Mouse (Mus musculus) right cerebral cortex, adult 18-20 months (tissue): ENCODE measurements around the gene Bnc2.

Source experiments
- DNase-seq: peaks from one replicate; pipeline ENCODE4 v3.0.0; 2022; ENCODE audit warnings: mixed read lengths

Bnc2 gene

DNA sequence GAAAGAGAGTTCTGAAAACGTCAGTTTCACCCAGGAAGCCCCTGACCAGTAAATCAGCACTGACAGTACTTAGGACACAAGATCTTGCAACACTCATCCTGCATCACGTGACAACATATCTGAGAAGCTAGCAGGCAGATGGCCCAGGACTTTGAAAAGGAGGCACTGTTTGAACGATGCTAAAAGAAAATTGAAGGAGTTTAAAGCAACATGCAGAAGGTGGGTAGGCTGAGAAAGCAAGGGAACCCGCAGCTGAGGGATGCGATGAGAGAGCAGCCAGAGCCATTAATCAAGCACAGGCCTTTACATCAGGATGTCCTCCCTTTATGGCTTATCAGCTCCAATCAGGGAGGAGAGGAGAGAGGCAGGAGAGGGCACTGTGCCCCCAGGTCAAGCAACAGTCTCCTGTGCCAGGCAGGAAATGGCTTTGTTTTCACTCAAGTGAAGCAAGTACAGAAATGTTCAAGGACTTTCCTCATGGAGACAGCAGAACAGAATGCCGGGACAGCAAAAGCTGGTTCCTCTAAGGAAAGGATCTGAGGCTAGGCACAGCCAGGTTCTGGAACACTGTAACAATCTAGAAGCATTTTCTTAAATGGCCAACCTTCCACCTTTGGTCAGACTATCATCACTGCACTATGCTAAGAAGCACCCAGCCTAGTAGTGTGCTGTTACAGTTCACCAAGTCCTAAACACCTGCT lies 267.6 kb downstream of the Bnc2 start:
- no peak for DNase-seq

DNA sequence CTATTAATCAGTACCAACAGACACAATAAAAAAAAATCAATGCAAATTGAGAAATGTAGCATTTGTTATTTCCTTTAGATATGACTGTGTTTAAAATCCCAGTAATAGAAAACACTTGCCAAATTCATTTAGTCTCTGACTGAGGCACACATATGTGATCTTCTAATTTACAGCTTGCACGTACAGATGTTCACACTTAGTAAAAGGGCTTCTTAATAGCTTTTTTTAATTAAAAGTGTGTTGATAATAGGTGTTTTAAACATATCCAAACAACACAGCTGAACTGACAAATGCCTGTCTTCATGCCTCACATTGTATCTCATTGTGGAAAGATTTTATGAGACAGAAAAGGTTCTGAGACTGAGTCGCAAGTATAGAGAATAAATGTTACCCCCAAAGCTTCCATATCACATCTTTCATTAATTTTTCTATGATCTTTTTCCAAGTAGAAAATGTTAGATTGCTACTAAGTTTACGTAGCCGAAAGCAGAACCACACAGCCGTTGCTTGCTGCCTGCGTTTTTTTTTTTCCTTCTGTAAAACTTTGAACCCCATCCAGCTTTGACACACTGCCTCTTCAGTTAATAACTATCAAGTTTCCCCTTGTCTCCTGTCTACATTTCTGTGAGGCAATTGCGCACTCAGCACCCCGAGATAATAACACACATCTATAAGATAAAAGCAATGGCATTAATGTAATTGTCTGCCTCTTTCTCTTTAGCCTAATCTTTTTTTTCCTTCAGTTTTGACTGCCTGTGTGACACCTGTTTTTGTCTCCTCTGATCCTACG lies 271.5 kb downstream of the Bnc2 start:
- no peak for DNase-seq

DNA sequence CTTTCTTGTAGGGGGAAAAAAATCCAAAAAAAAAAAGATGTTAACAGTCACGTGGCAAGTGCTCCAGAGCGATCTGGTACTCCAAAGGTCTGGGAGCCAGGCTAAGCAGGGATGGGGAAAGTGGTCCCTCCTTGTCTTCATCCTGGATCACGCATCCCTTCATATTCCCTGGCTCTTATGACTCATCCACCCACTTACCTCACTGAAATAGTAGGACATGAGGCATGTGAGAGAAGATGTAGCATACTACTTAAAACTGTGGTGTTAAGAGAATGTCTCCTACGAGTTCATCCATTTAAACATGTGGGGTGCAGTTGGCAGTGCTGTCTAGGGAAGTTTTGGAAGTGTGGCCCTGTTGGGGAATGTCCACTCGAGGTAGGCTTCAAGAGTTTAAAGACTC lies 286.1 kb downstream of the Bnc2 start:
- peak; percentile 50 for DNase-seq

DNA sequence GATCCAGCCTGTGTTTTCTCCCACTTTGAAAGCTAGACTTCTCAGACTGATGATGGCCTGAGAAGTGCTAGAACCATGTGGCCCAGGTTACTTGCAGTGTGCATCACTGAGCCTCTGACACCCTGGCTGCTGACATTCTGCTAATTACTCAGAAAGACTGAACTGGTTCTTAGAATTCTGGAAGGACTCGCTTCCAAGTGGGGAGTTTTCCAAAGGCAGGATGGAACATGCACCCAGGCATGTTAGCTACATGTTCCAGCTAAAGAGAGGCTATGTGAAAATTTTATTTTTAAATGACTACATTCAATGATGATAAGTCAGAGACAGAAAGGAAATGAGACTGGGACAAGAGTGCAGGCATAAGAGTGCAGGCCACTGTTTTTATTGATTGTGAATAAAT lies 289.9 kb downstream of the Bnc2 start:
- no peak for DNase-seq

DNA sequence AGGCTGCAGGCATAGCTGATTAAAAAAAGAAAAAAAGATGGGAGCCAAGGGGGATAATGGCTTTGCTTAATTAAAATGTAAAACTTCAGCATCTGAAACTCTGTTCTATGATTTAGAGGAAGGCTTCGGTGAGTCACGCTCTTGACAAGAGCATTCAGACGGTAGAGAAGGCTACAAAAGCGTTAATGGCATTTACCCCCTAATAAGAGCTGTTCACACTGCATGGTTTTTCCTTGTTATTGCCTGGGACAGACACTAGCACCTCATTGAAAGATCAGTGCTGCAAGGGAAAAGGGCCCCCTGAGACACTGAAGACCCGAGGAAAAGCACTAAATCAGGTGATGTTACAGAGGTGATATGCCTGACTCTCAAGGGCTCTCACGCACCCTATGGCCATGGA lies 295.8 kb downstream of the Bnc2 start:
- DNase-seq, result no peak

DNA sequence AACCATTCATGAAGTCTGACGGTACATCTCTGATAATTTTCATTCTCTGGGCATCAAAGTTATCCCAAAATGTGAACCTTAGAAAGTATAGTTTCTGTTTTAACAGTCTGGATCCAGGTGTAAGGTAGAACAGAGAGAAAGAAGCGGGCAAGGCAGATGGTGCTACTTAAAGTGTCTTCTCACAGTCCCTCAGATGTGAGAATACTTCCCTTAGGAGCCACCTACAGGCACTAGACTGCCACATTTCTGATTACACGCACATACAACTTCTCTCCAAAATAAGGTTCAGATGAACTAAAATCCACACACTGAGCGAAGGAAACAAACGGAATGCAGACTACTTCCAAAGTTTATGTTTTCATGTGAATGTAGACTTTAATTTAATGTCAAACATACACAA lies 297.6 kb downstream of the Bnc2 start:
- peak; percentile 11 for DNase-seq

DNA sequence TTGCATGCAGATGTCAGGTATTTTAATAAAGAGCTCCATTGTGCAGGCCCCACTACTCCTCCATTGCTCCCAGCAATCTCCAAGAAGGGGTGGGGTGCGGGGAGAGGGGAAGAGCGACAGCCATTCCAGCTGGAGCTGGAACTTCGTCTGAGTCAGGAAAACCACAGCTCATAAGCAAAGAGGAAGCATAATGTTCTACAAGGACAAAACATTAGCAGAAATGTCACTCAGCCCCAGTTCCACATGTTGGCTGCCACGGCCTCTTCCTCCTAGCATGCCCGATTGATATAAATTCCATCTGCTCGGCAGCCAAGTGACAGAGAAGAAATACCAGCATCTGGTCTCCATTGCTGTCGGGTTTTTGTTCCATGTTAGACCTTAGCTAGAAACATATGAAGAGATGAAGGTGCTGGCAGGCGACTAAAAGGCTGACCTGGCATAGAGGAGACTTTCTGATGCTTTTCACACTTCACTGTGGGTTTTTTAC lies 312.7 kb downstream of the Bnc2 start:
- DNase-seq, result no peak

DNA sequence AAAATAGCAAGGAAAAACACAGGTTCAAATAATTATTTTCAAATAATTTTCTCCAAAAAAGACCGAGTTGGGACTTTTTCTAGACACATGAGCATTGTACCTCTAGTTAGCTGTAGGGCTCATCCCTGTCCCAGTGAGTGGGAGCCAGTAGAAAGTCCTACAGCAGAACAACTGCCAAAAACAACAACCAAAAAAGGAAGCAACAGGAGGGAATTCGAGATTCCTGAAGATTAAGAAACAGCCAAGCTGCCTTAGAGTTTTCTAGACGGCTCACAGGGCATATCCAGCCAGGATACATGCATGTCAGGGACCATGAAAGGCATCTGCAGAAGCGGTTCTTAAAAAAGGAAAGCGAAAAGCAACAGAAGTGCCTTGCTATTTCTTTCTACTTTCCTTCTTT lies 313.9 kb downstream of the Bnc2 start:
- no peak for DNase-seq

DNA sequence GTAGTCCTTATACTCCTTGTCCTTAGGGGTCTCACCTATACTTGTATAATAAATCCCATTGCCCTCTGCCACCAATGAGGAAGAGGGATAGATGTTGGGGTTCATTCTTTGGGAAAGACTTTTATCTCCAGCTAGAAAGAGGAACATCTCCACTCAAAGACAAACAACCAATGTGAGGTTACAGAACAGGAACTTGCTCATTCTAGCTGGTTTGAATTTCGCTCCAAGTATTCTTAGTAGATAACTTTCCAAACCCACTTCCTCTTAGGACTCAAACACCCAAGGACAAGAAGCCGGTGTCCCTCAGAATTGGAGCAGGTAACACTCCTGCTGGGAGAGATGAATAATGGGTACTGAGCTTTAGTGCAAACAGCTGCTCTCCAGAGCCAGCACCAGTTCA lies 315.1 kb downstream of the Bnc2 start:
- no peak for DNase-seq

DNA sequence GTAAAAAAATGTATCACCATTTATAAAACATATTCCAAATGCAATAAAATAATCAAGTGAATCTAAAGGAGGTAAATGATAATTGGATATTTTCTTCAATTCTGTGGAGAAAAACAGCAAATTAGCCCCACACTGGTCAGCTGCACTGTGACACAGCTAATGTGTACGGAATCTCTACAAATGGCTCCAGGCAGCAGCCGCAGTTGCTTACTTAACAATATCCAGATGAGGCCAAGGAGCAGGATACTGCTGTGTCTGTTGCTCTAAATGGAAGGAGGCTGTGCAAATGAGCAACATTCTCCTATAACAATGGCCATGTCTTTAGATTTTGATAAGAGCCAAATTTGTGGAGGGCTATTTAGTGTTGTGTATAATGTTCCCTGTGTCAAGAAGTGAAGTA lies 316.9 kb downstream of the Bnc2 start:
- DNase-seq, result no peak

DNA sequence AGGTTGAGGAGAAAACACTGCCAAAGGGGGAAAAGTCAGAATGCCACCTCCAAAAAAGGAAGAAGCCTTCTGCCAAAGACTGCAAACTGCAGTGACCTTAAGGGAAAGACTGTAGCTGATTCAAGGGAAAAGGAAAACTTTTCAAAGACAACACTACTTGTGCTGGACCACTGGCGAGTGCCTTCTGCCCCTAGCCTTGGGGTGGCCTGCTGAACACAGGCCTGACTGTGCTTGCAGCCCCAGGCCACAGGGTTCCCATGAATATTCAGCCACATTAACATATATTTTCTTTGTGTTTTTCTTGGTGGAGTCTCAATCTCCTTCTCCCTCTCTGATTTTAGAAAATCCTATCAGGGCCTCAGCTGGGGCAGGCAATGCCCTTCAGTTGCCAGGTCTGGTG lies 317.7 kb downstream of the Bnc2 start:
- DNase-seq, result no peak

DNA sequence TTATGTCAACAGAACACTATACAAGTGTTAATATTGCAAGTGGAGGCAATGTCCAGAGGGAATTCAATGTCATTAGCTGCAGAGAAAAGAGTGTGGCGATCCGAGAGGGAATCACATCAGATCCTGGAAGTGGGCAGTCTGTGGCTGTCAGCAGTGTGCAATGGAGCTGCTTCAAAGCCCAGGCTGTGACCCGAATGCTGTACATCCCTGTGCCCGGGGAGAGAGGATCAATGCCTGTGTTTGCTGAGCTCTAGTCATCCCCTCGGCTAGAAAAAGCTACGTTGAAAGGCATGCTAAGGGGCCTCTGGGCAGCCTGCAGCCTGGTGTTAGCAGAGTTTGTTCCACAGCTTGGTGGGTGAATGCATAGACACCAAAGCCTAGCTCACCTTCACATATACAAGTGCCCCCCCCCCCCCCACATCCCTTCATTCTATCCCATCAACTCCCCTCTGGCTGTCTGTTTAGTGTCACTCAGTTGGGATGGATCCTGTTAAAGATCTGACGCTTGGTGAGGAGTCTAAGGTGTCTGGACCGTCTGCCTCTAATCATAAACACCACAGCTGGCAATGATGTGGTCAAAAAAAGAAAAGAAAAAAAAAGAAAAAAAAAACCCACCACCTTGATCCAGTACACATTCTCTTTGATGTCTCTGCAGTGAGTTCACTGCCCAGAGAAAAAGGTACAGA lies 318.5 kb downstream of the Bnc2 start:
- no peak for DNase-seq

DNA sequence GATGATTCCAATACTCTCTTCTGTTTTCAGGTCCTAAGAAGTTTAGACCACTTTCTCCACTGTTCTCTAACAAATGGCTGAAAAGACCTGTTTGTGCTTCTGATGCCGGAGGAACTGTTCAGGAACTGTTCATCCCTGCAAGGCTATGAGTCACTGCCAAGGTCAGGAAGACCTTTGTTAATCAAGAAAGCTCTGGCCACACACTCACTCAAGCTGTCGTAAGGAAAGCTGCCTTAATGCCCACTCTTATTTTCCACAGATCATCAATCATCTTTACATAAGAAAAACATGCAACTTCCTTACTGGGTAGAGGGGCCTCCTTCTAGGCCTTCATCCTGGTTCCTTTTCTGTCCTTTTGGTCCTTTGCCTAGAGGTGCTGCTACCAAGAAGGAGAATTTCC lies 322.4 kb downstream of the Bnc2 start:
- no peak for DNase-seq

DNA sequence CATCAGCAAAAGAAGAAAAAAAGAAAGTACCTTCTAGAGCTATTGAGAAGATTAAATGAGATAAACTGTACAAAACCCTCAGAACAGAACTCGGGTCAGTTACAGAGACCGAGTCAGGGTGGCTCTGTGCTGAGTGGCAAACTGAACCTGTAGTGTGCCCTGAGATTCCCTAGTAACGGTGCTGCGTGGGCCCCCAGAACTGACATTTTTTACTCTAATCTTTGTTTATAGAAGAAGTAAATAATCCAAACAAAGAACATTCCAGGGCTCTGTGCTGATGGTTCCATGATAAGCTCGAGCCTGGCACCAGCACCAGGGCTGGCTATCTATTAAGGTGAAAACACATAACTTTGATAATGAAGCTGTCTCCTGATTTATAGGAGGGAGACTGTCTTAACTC lies 325.5 kb downstream of the Bnc2 start:
- DNase-seq, result no peak

DNA sequence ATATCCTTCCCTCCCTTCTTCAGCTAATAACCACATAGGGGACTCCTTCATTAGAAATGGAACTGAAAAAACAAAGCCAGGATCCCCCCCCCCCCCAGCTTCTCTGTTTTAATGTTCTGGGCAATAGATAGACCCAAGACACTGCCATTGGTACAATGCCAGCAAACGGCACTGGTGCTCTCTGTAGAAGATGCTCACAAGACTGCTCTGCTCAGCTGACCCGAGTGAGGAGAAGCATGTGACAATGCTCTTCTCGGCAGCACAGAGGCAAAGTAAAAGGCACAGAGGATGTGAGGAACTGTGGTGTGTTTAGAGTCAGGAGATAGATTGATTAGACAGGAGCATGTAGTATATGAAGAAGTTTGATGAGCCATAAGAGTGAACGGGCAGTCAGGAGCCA lies 335.9 kb downstream of the Bnc2 start:
- no peak for DNase-seq

DNA sequence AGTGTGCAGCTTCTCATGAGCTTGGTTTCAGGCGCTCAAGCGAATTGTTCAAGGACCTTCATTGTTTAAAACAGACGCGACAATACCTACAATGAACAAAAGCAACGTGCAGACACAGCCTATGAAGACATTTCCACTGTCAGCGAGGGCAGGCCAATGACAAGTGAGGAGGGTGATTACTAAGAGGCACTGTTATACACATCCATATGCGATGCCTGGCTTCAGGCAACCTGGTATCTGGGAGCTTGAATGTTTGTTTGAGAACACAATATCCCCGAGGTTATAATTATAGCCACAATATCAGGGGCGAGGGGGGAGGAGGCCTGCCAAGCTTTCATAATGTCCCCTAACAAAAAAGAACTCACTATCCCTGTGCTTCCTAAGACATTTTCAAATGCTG lies 343.1 kb downstream of the Bnc2 start:
- DNase-seq, result no peak

DNA sequence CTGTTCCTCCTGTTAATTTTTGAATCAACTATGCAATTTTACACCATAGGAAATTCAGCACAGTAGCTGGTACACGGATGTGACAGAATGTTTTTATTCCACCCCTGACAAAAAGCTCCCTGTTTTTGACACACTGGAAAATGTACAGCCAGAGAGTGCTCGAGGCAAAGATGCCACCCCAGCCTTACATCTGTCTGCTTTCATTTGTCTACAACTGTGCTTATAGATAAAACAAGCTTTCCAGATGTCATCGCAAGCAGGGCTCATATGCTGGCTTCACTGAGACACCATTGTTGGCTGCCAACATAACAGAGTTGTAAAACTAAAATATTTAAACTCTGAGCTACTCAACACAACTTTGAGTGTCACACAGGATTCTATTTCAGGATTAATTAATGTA lies 343.6 kb downstream of the Bnc2 start:
- DNase-seq, result no peak

DNA sequence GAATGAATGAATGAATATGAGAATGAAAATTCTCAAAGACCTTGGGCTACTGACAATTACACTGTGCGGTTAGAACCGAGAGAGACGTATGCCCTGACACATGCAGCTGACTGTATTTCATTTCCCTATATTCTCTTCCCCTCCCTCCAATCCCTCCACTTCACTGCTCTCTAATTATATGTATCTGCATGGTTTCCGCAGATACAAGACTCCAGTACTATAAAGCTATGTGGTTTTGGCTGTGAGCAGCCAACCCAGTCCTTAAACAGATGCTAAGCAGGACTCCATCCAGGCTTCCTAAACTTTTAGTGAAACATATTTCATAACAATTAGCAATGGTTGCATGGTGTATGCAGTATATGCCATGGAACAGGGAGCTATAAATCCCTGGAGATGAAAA lies 344.6 kb downstream of the Bnc2 start:
- no peak for DNase-seq

DNA sequence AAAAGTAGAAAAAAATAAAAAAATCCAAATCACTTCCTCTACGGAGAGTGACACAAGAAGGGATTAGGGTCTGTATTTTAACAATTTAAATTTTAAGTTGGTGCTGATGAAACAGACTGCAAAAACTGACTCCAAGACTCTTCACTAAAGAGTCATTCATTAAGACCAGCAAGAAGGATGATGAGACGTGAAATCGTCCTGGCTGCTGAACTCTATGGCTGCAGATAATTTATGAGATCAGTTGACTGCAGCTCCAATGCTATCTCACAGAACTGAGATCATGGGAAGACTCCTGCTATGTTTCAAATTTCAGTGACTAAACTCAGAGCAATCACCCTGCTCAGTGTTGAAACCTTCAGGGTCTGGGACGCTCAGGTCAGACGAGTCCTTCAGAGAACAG lies 345.4 kb downstream of the Bnc2 start:
- DNase-seq, result no peak

DNA sequence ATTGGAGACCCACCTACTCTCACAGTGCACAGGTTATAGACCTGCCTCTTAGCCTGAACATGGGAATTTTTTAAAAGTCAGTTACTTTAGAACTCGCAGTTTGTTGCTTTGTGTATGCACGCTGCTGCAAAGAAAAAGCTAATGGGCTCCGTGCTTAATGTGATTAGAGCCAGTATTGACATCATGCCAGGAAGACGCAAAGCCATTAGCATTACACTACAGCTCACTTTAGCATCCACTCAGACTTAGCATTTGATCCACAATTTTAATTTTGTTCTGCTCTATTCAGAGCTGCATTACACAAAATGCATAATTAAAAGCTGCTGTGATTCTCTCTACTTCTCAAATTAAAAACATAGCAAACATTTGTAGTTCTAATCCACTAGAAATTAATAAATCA lies 350.7 kb downstream of the Bnc2 start:
- DNase-seq, result no peak

DNA sequence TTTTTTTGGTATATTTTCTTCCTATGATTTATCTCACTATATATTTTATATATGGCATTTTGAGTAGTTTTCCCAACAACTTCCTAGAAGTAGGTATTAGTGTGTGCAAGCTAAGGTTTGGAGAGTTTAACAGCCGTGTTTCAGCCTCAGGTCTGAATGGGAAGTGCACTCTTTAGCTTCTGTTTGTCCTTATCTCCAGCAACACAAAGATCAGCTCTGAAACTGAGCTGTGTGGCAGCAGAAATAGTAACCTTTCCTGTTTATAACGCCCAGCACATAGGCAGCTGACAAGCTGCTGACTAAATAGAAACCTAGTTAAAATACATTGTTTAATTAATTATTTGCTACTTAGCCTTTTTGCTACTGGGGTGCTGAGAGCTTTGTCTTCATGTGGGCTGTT lies 353.5 kb downstream of the Bnc2 start:
- no peak for DNase-seq

DNA sequence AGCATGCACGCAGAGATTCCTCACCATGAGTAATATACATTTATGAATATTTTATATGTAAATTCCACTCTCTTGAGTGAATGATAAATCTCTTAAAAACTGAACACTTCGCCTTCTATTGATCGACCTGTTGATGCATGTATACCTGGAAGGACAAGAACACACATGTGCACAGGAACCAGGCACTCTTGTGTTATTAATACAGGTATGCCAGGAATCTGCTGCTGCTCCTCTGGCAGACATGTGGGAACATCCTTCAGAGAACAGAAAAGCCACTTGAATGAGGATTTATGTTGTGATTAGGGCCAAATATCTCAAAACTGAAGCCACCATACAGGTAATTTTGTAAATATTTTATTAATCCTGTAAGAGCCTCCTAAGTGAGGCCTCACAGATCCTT lies 357.7 kb downstream of the Bnc2 start:
- no peak for DNase-seq

DNA sequence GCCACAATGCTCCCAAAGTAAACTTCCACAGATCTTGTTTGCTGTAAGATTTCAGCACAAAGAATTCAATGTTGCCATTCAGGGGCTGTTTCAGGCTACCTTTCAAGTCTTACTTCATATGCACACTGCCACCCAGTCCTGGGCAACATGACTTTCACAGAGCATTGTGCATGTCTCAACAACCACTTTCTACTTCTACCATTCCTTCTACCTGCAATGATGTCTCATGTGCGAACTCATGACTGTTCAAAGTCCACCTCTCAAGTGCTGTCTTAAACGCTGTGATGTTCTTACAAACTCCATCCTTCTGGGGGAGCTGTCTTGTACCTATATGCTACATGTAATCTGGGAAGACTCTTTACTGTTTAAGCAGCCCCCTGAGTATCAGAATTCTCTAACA lies 363.7 kb downstream of the Bnc2 start:
- DNase-seq, result no peak

DNA sequence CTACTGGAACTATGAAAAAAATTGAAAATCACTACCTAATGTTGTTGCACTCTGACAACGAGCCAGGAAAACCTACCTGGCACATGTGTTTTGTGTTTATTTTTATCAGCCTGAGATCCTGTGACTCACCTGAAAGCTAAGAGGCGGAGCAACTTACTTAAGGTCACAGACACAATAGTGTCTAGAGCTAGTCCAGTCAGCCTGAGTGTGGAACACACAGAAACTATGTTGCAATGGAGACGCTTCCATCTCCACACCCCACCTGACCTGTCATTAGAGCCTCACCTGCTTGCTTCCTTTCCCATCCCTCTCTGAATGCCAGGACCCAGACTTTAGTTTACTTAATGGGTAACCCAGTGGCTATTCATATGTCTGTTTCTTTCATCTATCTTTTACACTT lies 364.2 kb downstream of the Bnc2 start:
- no peak for DNase-seq
